ENCODE assay signal across 8 mouse cellular contexts in genomic region chr6:91186161-91186931, GRCm38 (mm10). TPM values are rescaled to one million over a fixed set of nuclear protein-coding genes. Genes with fewer than 3 reads are reported as not detected.
A peak's percentile ranks its signal among the peaks of the same experiment; 100 is the strongest.
DNase-seq lines count a peak whose midpoint lies in the region; TF ChIP-seq lines count a peak whose summit lies in the region.

No protein-coding gene starts in this region.

- TF ChIP-seq CTCF in brain, embryonic 14.5 days (IDR thresholded peaks at IDR 0.05; ENCODE audit: borderline replicate concordance, extremely low read depth, insufficient read depth, insufficient read length): peak; percentile 54; the same call in 1 of the 2 replicates

- no peak for TF ChIP-seq POLR2A in brain, embryonic 14.5 days (IDR thresholded peaks at IDR 0.05; ENCODE audit: borderline replicate concordance, extremely low read depth, insufficient read depth, insufficient read length, poor library complexity, severe bottlenecking)

- DNase-seq in adrenal gland, postnatal 14 days: peak; percentile 50
- no peak for DNase-seq in adrenal gland, postnatal 10 days
- DNase-seq in 3T3-L1 (ENCODE audit: low read depth, low spot score): peak; percentile 32
- DNase-seq in brain, embryonic 14.5 days (ENCODE audit: low read depth): no peak
- peak; percentile 32 for DNase-seq in lung, postnatal 10 days
- no peak for DNase-seq in urinary bladder, postnatal 36 days (ENCODE audit: low spot score in 2 of 2)
- DNase-seq in embryo, embryonic 9.5 days (ENCODE audit: extremely low spot score): no peak
- no peak for DNase-seq in cerebellum, postnatal 4 days (ENCODE audit: low spot score in 2 of 2)

RNA-seq across cellular contexts. Expression of gene Fbln2, which starts 25.9 kb away (rescaled TPM):
- 32.3 and 38.2 TPM in 2 replicates for total RNA-seq in adrenal gland, postnatal 14 days (2021)
- total RNA-seq in adrenal gland, postnatal 10 days (2021): 10 to 100 TPM; 59.6 to 62.1 TPM
- polyA plus RNA-seq in brain, embryonic 14.5 days (2012; rRNA removed): 24.7 and 40.5 TPM in 2 replicates

RNA-seq across cellular contexts. Expression of gene Hdac11, which starts 29.9 kb away (rescaled TPM):
- 6.3 and 7.4 TPM in 2 replicates for total RNA-seq in adrenal gland, postnatal 14 days (2021)
- total RNA-seq in adrenal gland, postnatal 10 days (2021): 10 to 100 TPM in 1 of 2 experiments, 1 to 10 TPM in 1; 9.7 to 12.3 TPM
- polyA plus RNA-seq in brain, embryonic 14.5 days (2012; rRNA removed): 73.6 and 76.6 TPM in 2 replicates

Comparison
In these comparisons a context has a peak if more than half of its experiments do, and no peak if none do; other contexts are left out.
1. DNase-seq: peak in adrenal gland, postnatal 14 days (single experiment), 3T3-L1 (single experiment) and lung, postnatal 10 days (single experiment); none in adrenal gland, postnatal 10 days (single experiment), brain, embryonic 14.5 days (single experiment), urinary bladder, postnatal 36 days (0 of 2), embryo, embryonic 9.5 days (single experiment) and cerebellum, postnatal 4 days (0 of 2).